Mouse (Mus musculus): ENCODE measurements around the gene Rnf113a1. TPM values are rescaled to one million over a fixed set of nuclear protein-coding genes. Genes with fewer than 3 reads are reported as not detected.
A peak's percentile ranks its signal among the peaks of the same experiment; 100 is the strongest.
"Not testable (repeated sequence)": the region's sequence is repeated elsewhere in the genome, so short reads cannot be mapped to it uniquely, and the experiment has no call there.

Rnf113a1 gene
- polyA plus RNA-seq (2017; shearing (Covaris generic)) = 10 to 100 TPM in 1 of 2 experiments, 1 to 10 TPM in 1; 9.5 to 10.9 TPM

GRCm38 (mm10) chrX:37191105-37191743, at the start of gene Rnf113a1, which contains the start of gene Ndufa1:
Gene Rnf113a1 (plus strand): TSS chrX:37191245.
Gene Ndufa1 (minus strand): TSS chrX:37191163.
- ATAC-seq = peak; percentile 89

GRCm38 (mm10) chrX:37141732-37142131, 49.3 kb upstream of the Rnf113a1 start:
- ATAC-seq = peak; percentile 72

GRCm38 (mm10) chrX:37144498-37144897, 46.5 kb upstream of the Rnf113a1 start:
- ATAC-seq = not testable (repeated sequence)

- peak; percentile 58 for ATAC-seq
Observed at GRCm38 (mm10) chrX:37144954-37145353, 46.1 kb upstream of the Rnf113a1 start.

DNA sequence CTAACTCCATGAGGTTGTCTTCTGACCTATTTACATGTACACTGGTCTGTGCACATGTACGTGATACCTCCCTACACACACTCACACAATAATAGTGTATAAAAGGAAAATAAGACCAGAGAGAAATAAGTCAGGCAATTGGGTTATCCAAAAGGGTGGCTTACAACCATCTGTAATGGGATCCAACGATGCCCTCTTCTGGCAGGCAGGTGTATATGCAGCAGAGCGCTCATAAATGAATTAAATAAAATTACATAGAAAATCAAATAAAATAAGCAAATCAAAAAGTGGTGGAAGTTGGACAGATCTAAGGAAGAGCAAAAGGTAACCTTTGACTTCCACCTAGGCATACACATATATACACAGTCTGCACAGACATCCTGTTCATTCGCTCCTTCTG, 33.2 kb upstream of the Rnf113a1 start:
- no peak for ATAC-seq

DNA sequence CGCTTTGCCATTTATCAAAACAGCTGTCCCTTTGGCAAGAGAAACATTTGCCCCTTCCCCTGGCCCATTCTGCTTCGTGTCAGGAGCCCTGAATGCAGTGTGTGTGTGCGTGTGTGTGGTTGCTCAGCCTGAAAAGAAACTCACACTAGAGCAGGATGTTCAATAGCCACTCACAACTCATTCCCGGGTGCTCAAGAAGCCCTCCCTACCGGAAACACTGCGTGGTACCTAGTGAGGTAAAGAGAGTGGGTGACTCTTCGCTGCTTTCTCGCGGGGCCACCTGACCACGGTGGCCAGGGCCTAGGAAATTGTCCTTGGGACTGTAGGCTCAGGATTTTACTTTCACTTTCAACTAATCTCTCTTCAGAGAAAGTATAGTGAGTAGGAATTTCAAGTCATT, 29.9 kb upstream of the Rnf113a1 start:
- peak; percentile 69 for ATAC-seq

DNA sequence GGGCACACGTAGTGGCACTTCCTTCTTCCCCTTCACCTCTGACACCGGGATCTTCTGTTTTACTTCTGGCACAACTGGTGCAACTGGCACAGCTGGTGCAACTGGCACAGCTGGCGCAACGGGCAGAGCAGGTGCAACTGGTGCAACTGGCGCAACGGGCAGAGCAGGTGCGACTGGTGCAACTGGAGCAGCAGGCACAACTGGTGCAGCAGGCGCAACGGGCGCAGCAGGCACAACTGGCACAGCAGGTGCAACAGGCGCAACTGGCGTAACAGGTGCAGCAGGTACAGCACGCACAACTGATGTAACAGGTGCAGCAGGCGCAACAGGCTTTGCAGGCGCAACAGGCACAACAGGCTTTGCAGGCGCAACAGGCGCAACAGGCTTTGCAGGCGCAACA, 27.9 kb upstream of the Rnf113a1 start:
- ATAC-seq = no peak

DNA sequence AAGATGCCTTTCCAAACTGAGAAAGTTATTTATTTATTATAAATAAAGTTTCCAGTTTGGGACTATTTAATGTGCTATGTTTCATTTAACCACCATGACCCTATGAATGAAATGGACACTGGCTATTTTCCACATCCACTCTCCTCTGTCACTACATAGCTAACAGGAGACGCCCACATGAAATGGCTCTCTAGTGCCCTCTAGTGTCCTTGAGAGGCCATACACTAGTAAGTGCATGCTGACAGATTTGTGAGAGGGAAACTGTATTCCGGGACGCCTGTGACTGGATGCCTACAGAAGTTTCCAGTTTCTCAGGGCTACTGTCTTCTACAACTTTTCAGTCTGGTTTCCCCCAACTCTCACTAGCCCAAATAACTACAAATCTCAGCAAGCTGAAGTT, 24.0 kb upstream of the Rnf113a1 start:
- ATAC-seq = peak; percentile 75

GRCm38 (mm10) chrX:37168742-37169141, 22.3 kb upstream of the Rnf113a1 start, which contains the start of gene Akap14:
Gene Akap14 (minus strand): TSS chrX:37168842.
- no peak for ATAC-seq

DNA sequence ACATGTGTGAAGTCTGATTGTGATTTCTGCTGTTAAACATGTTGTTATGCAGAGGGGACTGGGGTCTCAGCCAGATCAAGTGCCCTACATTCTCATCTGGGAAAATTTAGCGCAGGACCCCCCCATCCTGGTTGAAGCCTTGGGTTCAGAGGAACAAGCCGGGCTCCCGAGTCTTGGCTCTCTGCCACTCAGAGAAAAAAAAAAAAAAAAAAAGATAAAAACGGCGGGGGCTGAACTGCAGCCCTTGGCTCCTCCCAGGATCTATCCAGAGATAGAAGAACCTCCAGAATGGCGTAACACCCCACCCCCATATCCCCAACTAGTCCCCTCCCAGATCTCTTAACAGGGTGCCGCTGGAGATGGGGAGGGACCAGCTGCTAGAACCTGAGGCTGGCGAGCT, 6.6 kb upstream of the Rnf113a1 start:
- ATAC-seq = not testable (repeated sequence)

- ATAC-seq = no peak
Observed at GRCm38 (mm10) chrX:37190755-37191104, 315 bp upstream of the Rnf113a1 start.

- ATAC-seq = no peak
Observed at GRCm38 (mm10) chrX:37191744-37192379, 817 bp downstream of the Rnf113a1 start.

DNA sequence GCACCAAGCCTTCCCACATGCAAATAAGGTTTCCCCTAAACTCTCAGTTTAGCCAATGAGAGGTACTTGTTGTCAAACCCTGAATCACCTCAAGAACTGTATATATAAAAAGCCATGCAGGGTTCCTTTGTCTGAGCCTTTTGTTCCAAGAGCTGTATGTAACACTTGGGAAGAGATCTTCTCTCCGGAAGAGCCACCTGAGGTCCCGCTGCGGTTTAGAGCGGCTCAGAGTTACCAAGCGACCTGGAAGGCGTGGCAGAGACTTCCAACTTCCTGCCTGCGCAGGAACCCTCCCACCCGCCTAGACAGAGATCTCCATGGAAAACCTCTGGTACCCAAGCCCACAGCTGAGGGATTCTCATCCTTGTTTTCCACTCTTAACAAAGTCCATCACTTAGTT, 7.6 kb downstream of the Rnf113a1 start:
- no peak for ATAC-seq

GRCm38 (mm10) chrX:37210941-37211340, 19.9 kb downstream of the Rnf113a1 start, which contains the start of gene Gm9:
Gene Gm9 (minus strand): TSS chrX:37211041.
- no peak for ATAC-seq

DNA sequence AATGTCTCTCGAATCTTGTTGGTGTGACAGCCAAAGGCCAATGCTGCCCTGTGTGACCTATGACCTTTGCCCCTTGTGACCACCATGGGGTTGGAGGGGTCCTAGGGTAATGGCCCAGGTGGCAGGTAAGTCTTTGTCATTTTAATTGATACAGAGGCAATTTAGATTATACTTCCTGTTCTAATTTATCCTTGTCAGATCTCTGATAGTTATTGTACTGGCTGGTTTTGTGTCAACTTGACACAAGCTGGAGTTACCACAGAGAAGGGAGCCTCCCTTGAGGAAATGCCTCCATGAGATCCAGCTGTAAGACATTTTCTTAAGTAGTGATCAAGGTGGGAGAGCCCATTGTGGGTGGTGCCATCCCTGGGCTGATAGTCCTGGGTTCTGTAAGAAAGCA, 31.1 kb downstream of the Rnf113a1 start, which contains the start of gene Rhox1:
Gene Rhox1 (minus strand): TSS at position 101 of the 400 bp plus-strand sequence.
- ATAC-seq = not testable (repeated sequence)

Other genes with a start within 250 kb of the Rnf113a1 start
- gene Sept6, start 199.5 kb upstream of the Rnf113a1 start, polyA plus RNA-seq (2017; shearing (Covaris generic)) = 100 to 1,000 TPM; 146 to 160 TPM
- gene Sowahd, start 142.4 kb upstream of the Rnf113a1 start, polyA plus RNA-seq (2017; shearing (Covaris generic)) = not detected
- gene Rpl39, start 105.8 kb upstream of the Rnf113a1 start, polyA plus RNA-seq (2017; shearing (Covaris generic)) = 1,000 to 10,000 TPM in 1 of 2 experiments, 100 to 1,000 TPM in 1; 652 to 1,206 TPM
- 10 to 100 TPM; 33.8 to 46.6 TPM for gene Upf3b, start 80.9 kb upstream of the Rnf113a1 start, polyA plus RNA-seq (2017; shearing (Covaris generic))
- 10 to 100 TPM; 19.3 to 27.4 TPM for gene Nkap, start 64.5 kb upstream of the Rnf113a1 start, polyA plus RNA-seq (2017; shearing (Covaris generic))
- under 1 TPM in 1 of 2 experiments, not detected in 1; 0.19 TPM for gene Akap14, start 22.4 kb upstream of the Rnf113a1 start, polyA plus RNA-seq (2017; shearing (Covaris generic))
- 100 to 1,000 TPM; 295 to 357 TPM for gene Ndufa1, start 82 bp upstream of the Rnf113a1 start, polyA plus RNA-seq (2017; shearing (Covaris generic))
- gene Gm9, start 19.8 kb downstream of the Rnf113a1 start, polyA plus RNA-seq (2017; shearing (Covaris generic)) = not detected
- gene Rhox1, start 31.0 kb downstream of the Rnf113a1 start, polyA plus RNA-seq (2017; shearing (Covaris generic)) = not detected
- gene Rhox2a, start 53.7 kb downstream of the Rnf113a1 start, polyA plus RNA-seq (2017; shearing (Covaris generic)) = not detected
- gene Rhox3a, start 58.7 kb downstream of the Rnf113a1 start, polyA plus RNA-seq (2017; shearing (Covaris generic)) = not detected
- gene Rhox4a, start 74.1 kb downstream of the Rnf113a1 start, polyA plus RNA-seq (2017; shearing (Covaris generic)) = not detected
- not detected for gene Rhox3a2, start 188.8 kb downstream of the Rnf113a1 start, polyA plus RNA-seq (2017; shearing (Covaris generic))
- gene Rhox4a2, start 199.6 kb downstream of the Rnf113a1 start, polyA plus RNA-seq (2017; shearing (Covaris generic)) = not detected
- not detected for gene Rhox2b, start 220.8 kb downstream of the Rnf113a1 start, polyA plus RNA-seq (2017; shearing (Covaris generic))
- under 1 TPM in 1 of 2 experiments, not detected in 1; 0.33 TPM for gene Rhox4b, start 241.2 kb downstream of the Rnf113a1 start, polyA plus RNA-seq (2017; shearing (Covaris generic))